Mouse (Mus musculus) olfactory bulb, adult 2 months (tissue): Measurements from ENCODE around the gene Slc7a7.

Experiments
- CTCF ChIP-seq: fragments of 200-500 bp; IDR thresholded peaks from 2 replicates; pipeline ENCODE4 v1.5.1; 2012; ENCODE audit warnings: low read depth, mild to moderate bottlenecking, low read length, moderate library complexity; ENCODE audit not compliant: insufficient read depth
- POLR2A ChIP-seq: fragments of 200-500 bp; IDR thresholded peaks from 2 replicates; pipeline ENCODE4 v1.6.1; 2012; ENCODE audit warnings: mild to moderate bottlenecking, low read depth, low read length, moderate library complexity; ENCODE audit not compliant: insufficient read depth

DNA sequence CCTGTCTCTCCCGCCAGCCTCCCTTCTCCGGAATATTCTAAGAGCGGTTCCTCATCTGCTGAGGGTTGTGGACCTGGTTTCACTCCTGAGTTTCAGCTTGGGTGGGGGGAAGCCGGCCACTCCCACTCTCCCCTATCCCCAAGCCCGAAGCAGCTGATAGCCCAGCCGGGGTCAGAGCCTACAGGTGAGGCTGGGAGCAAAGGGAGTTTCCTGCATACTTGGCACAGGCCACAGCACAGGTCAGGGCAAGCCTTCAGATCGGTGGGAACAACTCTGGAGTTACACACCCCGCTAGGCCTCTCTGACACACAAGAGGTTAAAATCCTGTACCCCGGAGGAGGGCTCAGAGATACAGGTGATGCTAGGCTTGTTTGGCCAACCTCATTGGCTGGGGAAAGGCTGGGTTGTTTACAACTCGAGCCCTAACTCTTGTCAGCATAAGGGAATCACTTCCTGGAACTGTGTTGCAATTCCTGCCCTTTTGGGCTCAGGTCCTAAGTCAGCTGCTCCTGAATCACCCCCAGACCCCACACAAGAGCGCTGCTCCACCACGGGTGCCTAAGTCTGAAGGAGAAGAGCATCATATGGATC is 16.5 kb upstream of the Slc7a7 start:
- TF ChIP-seq CTCF: no peak
- TF ChIP-seq POLR2A: no peak
